In genomic region chr14:59205976-59206583, GRCm38 (mm10) we compare ENCODE assay signal across 16 mouse cellular contexts. TPM values are rescaled to one million over a fixed set of nuclear protein-coding genes. Genes with fewer than 3 reads are reported as not detected.
DNase-seq lines count a peak whose midpoint lies in the region; ATAC-seq and TF ChIP-seq lines count a peak whose summit lies in the region.
"Had no signal": no experiment of that assay in that cellular context is flagged by ENCODE, and none has a peak within 500 bp of the region (broad histone marks: within the 10 kb centered on the region; RNA-seq: fewer than 3 reads in every experiment).

No protein-coding gene starts in this region.

- H3K27ac ChIP-seq in midbrain, embryonic 10.5 days (replicated peaks) = peak overlapping the region; percentile 89
- no peak overlapping the region for H3K27ac ChIP-seq in midbrain, postnatal 0 days (ENCODE audit: low read depth, low read length)
- H3K27ac ChIP-seq in hindbrain, embryonic 14.5 days = no peak overlapping the region
- 0 out of 2 replicates have a peak overlapping the region, but pooled peaks have one; percentile 35 for H3K27ac ChIP-seq in midbrain, embryonic 15.5 days
- H3K27ac ChIP-seq: heart, embryonic 13.5 days; liver, embryonic 15.5 days; stomach, embryonic 15.5 days had no signal

- no peaks in the 10 kb centered on the region for H3K27me3 ChIP-seq in midbrain, embryonic 10.5 days (ENCODE audit: low read depth, poor library complexity, severe bottlenecking)
- H3K27me3 ChIP-seq in midbrain, postnatal 0 days (ENCODE audit: insufficient read depth, low read length) = no peaks in the 10 kb centered on the region
- H3K27me3 ChIP-seq in hindbrain, embryonic 14.5 days (ENCODE audit: control insufficient read depth, insufficient read depth, low read length) = no peaks in the 10 kb centered on the region
- H3K27me3 ChIP-seq in midbrain, embryonic 15.5 days (replicated peaks) = no peaks in the 10 kb centered on the region
- H3K27me3 ChIP-seq: heart, embryonic 13.5 days; liver, embryonic 15.5 days; stomach, embryonic 15.5 days had no signal

- 35% methylated on average over 10 of the region's 10 CpGs for WGBS in midbrain, embryonic 10.5 days
- WGBS in midbrain, postnatal 0 days = 36% methylated on average over 10 of the region's 10 CpGs
- WGBS in hindbrain, embryonic 14.5 days = 35% methylated on average over 10 of the region's 10 CpGs
- WGBS in midbrain, embryonic 15.5 days = 26% methylated on average over 10 of the region's 10 CpGs

- H3K4me1 ChIP-seq in midbrain, embryonic 10.5 days = peaks cover 59% of the 10 kb centered on the region
- H3K4me1 ChIP-seq in midbrain, postnatal 0 days (ENCODE audit: insufficient read depth, low read length) = peaks cover 8% of the 10 kb centered on the region
- H3K4me1 ChIP-seq in hindbrain, embryonic 14.5 days (replicated peaks; ENCODE audit: control insufficient read depth, insufficient read depth, low read length) = peaks cover 44% of the 10 kb centered on the region
- peaks cover 48% of the 10 kb centered on the region for H3K4me1 ChIP-seq in midbrain, embryonic 15.5 days

- peak overlapping the region; percentile 38 for H3K4me3 ChIP-seq in midbrain, embryonic 10.5 days
- H3K4me3 ChIP-seq in midbrain, postnatal 0 days (ENCODE audit: low read depth, low read length) = no peak overlapping the region
- no peak overlapping the region for H3K4me3 ChIP-seq in hindbrain, embryonic 14.5 days (replicated peaks; ENCODE audit: low read length)
- H3K4me3 ChIP-seq in midbrain, embryonic 15.5 days = no peak overlapping the region
- H3K4me3 ChIP-seq: heart, embryonic 13.5 days; liver, embryonic 15.5 days; stomach, embryonic 15.5 days had no signal

- peaks cover 15% of the 10 kb centered on the region for H3K36me3 ChIP-seq in midbrain, embryonic 10.5 days
- no peaks in the 10 kb centered on the region for H3K36me3 ChIP-seq in midbrain, postnatal 0 days (ENCODE audit: insufficient read depth, low read length)
- H3K36me3 ChIP-seq in hindbrain, embryonic 14.5 days (replicated peaks; ENCODE audit: control insufficient read depth, insufficient read depth) = no peaks in the 10 kb centered on the region
- 0 out of 2 replicates have a peak, but pooled peaks cover 2% of the 10 kb centered on the region for H3K36me3 ChIP-seq in midbrain, embryonic 15.5 days (replicated peaks)

- no peak for ATAC-seq in midbrain, postnatal 0 days (ENCODE audit: low FRiP score)
- no peak for ATAC-seq in hindbrain, embryonic 14.5 days (ENCODE audit: low FRiP score)
- ATAC-seq in midbrain, embryonic 15.5 days (replicated peaks) = no peak

- DNase-seq in midbrain, embryonic 10.5 days (ENCODE audit: low spot score) = peak; percentile 40
- no peak for DNase-seq in midbrain, postnatal 0 days (ENCODE audit: low spot score)
- DNase-seq in embryo, embryonic 9.5 days (ENCODE audit: extremely low spot score) = peak; percentile 32
- DNase-seq in hindbrain, embryonic 14.5 days (ENCODE audit: low spot score) = no peak
- no peak for DNase-seq in ovary, postnatal 36 days (ENCODE audit: low spot score)
- DNase-seq in thymus, postnatal 14 days = no peak
- no peak for DNase-seq in gastrocnemius, adult 18-20 months (ENCODE audit: low spot score)
- DNase-seq: cerebellum, adult 18-20 months; gastrocnemius, postnatal 36 days; kidney, adult 8-10 months; lung, postnatal 4 days; thymus, postnatal 36 days had no signal

- no peaks in the 10 kb centered on the region for H3K9me3 ChIP-seq in midbrain, embryonic 10.5 days (replicated peaks)
- H3K9me3 ChIP-seq in midbrain, postnatal 0 days (ENCODE audit: low read length) = no peaks in the 10 kb centered on the region
- H3K9me3 ChIP-seq in hindbrain, embryonic 14.5 days (ENCODE audit: control insufficient read depth, low read length) = no peaks in the 10 kb centered on the region
- no peaks in the 10 kb centered on the region for H3K9me3 ChIP-seq in midbrain, embryonic 15.5 days
- H3K9me3 ChIP-seq: heart, embryonic 13.5 days; liver, embryonic 15.5 days; stomach, embryonic 15.5 days had no signal

- H3K4me2 ChIP-seq in midbrain, postnatal 0 days (ENCODE audit: low read depth, low read length, poor library complexity, severe bottlenecking) = no peak overlapping the region
- H3K4me2 ChIP-seq in hindbrain, embryonic 14.5 days (replicated peaks) = peak overlapping the region; percentile 5; the same call in 1 of the 2 replicates
- peak overlapping the region; percentile 86; the same call in 1 of the 2 replicates for H3K4me2 ChIP-seq in midbrain, embryonic 15.5 days
- H3K4me2 ChIP-seq: heart, embryonic 13.5 days; liver, embryonic 15.5 days; stomach, embryonic 15.5 days had no signal

- H3K9ac ChIP-seq in midbrain, postnatal 0 days (replicated peaks; ENCODE audit: low read length, poor library complexity, severe bottlenecking) = no peak overlapping the region
- peak overlapping the region; percentile 16 for H3K9ac ChIP-seq in hindbrain, embryonic 14.5 days
- H3K9ac ChIP-seq in midbrain, embryonic 15.5 days = no peak overlapping the region; the same call in 1 of the 2 replicates
- H3K9ac ChIP-seq: heart, embryonic 13.5 days; stomach, embryonic 15.5 days had no signal

- no peak for TF ChIP-seq CTCF in midbrain, postnatal 0 days (IDR thresholded peaks at IDR 0.05)

RNA-seq across cellular contexts. Expression of gene Rcbtb1, which starts 5.1 kb away (rescaled TPM):
- polyA plus RNA-seq in midbrain, embryonic 10.5 days (2016; fragmentation: Nextera tagmentation; extraction: Ambion mirVana) = 114 and 122 TPM in 2 replicates
- 32.1 and 41.4 TPM in 2 replicates for total RNA-seq in midbrain, postnatal 0 days (2014; rRNA removed)
- polyA plus RNA-seq in midbrain, postnatal 0 days (2015; fragmentation: Nextera tagmentation; extraction: Ambion mirVana) = 29.2 and 32.2 TPM in 2 replicates
- 47.9 and 51.9 TPM in 2 replicates for polyA plus RNA-seq in hindbrain, embryonic 14.5 days (2014; fragmentation: Nextera tagmentation; extraction: Ambion mirVana)
- polyA plus RNA-seq in midbrain, embryonic 15.5 days (2015; fragmentation: Nextera tagmentation; extraction: Ambion mirVana) = 60.9 and 63.7 TPM in 2 replicates
- total RNA-seq in gastrocnemius, adult 18-20 months (2021) = 10 to 100 TPM; 11.2 to 11.6 TPM

RNA-seq across cellular contexts. Expression of gene Gm5142, which starts 27.5 kb away (rescaled TPM):
- polyA plus RNA-seq in midbrain, embryonic 10.5 days (2016; fragmentation: Nextera tagmentation; extraction: Ambion mirVana) = not detected in 2 replicates
- total RNA-seq in midbrain, postnatal 0 days (2014; rRNA removed) = not detected in 2 replicates
- polyA plus RNA-seq in midbrain, postnatal 0 days (2015; fragmentation: Nextera tagmentation; extraction: Ambion mirVana) = not detected in 2 replicates
- polyA plus RNA-seq in hindbrain, embryonic 14.5 days (2014; fragmentation: Nextera tagmentation; extraction: Ambion mirVana) = not detected in 2 replicates
- polyA plus RNA-seq in midbrain, embryonic 15.5 days (2015; fragmentation: Nextera tagmentation; extraction: Ambion mirVana) = not detected in 2 replicates
- not detected for total RNA-seq in gastrocnemius, adult 18-20 months (2021)
- total RNA-seq: gastrocnemius, postnatal 36 days had no signal
- polyA plus RNA-seq: heart, embryonic 13.5 days; liver, embryonic 15.5 days; stomach, embryonic 15.5 days had no signal

RNA-seq across cellular contexts. Expression of gene Gm6904, which starts 53.9 kb away (rescaled TPM):
- polyA plus RNA-seq in midbrain, embryonic 10.5 days (2016; fragmentation: Nextera tagmentation; extraction: Ambion mirVana) = not detected in 2 replicates
- total RNA-seq in midbrain, postnatal 0 days (2014; rRNA removed) = 0.76 TPM in 1 of 2 replicates, not detected in the other
- not detected in 2 replicates for polyA plus RNA-seq in midbrain, postnatal 0 days (2015; fragmentation: Nextera tagmentation; extraction: Ambion mirVana)
- polyA plus RNA-seq in hindbrain, embryonic 14.5 days (2014; fragmentation: Nextera tagmentation; extraction: Ambion mirVana) = not detected in 2 replicates
- polyA plus RNA-seq in midbrain, embryonic 15.5 days (2015; fragmentation: Nextera tagmentation; extraction: Ambion mirVana) = not detected in 2 replicates
- not detected for total RNA-seq in gastrocnemius, adult 18-20 months (2021)
- total RNA-seq: gastrocnemius, postnatal 36 days had no signal
- polyA plus RNA-seq: heart, embryonic 13.5 days; liver, embryonic 15.5 days; stomach, embryonic 15.5 days had no signal

Comparison
In these comparisons a context has a peak if more than half of its experiments do, and no peak if none do; other contexts are left out.
1. DNase-seq: peak in midbrain, embryonic 10.5 days (single experiment) and embryo, embryonic 9.5 days (single experiment); none in midbrain, postnatal 0 days (single experiment), hindbrain, embryonic 14.5 days (single experiment), ovary, postnatal 36 days (single experiment), thymus, postnatal 14 days (single experiment) and gastrocnemius, adult 18-20 months (single experiment).
2. H3K27ac ChIP-seq: peak in midbrain, embryonic 10.5 days (single experiment) and midbrain, embryonic 15.5 days (single experiment); none in midbrain, postnatal 0 days (single experiment) and hindbrain, embryonic 14.5 days (single experiment).